Mouse (Mus musculus) embryo, embryonic 10.5 days (tissue): ENCODE results near the gene Clk3.

Experiments used
- DNase-seq: peaks from one replicate; pipeline ENCODE4 v3.0.0-alpha.2; 2015; ENCODE audit warnings: low spot score

Gene Clk3

GRCm38 (mm10) chr9:57765364-57766351 is at the start of gene Clk3:
Gene Clk3, minus strand, starts transcription at chr9:57765860.
- DNase-seq, result peak; percentile 71

GRCm38 (mm10) chr9:57814866-57815265 is 49.2 kb upstream of the Clk3 start:
- no peak for DNase-seq

GRCm38 (mm10) chr9:57814014-57814413 is 48.4 kb upstream of the Clk3 start:
- DNase-seq, result no peak

GRCm38 (mm10) chr9:57811793-57812733 is 46.4 kb upstream of the Clk3 start:
- DNase-seq, result peak; percentile 57

GRCm38 (mm10) chr9:57810691-57811090 is 45.0 kb upstream of the Clk3 start:
- no peak for DNase-seq

GRCm38 (mm10) chr9:57808771-57809310 is 43.2 kb upstream of the Clk3 start:
- no peak for DNase-seq

GRCm38 (mm10) chr9:57807174-57807651 is 41.6 kb upstream of the Clk3 start:
- DNase-seq, result peak; percentile 64

GRCm38 (mm10) chr9:57806066-57806481 is 40.4 kb upstream of the Clk3 start:
- no peak for DNase-seq

GRCm38 (mm10) chr9:57805087-57805737 is 39.6 kb upstream of the Clk3 start:
- no peak for DNase-seq

- DNase-seq, result no peak
These were observed 38.2 kb upstream of the Clk3 start for GRCm38 (mm10) chr9:57803839-57804238.

- DNase-seq, result peak; percentile 55
These were observed 37.4 kb upstream of the Clk3 start for GRCm38 (mm10) chr9:57803047-57803446.

- DNase-seq, result no peak
These were observed 34.8 kb upstream of the Clk3 start for GRCm38 (mm10) chr9:57800325-57800975.

- peak; percentile 87 for DNase-seq
These were observed 33.1 kb upstream of the Clk3 start for GRCm38 (mm10) chr9:57798725-57799253.

- DNase-seq, result no peak
These were observed 31.8 kb upstream of the Clk3 start for GRCm38 (mm10) chr9:57797456-57797855.

- no peak for DNase-seq
These were observed 24.1 kb upstream of the Clk3 start for GRCm38 (mm10) chr9:57789733-57790132.

GRCm38 (mm10) chr9:57782656-57783055 is 17.0 kb upstream of the Clk3 start:
- no peak for DNase-seq

- DNase-seq, result no peak
These were observed 10.1 kb upstream of the Clk3 start for GRCm38 (mm10) chr9:57775736-57776135.

- no peak for DNase-seq
These were observed 9.4 kb upstream of the Clk3 start for GRCm38 (mm10) chr9:57775026-57775425.

GRCm38 (mm10) chr9:57774168-57774567 is 8.5 kb upstream of the Clk3 start:
- DNase-seq, result peak; percentile 61

- DNase-seq, result peak; percentile 30
These were observed 8.1 kb upstream of the Clk3 start for GRCm38 (mm10) chr9:57773754-57774153.

GRCm38 (mm10) chr9:57770836-57771235 is 5.2 kb upstream of the Clk3 start:
- DNase-seq, result no peak
